Mouse (Mus musculus): Measurements from ENCODE around the gene Sh3bp5l.

The Sh3bp5l gene

GRCm38 (mm10) chr11:58382471-58382870 lies 51.9 kb downstream of the Sh3bp5l start:
- DNase-seq: no peak
